Mouse (Mus musculus) brain, embryonic 14.5 days (tissue): ENCODE data around the gene Zfp945.

Experiments used
- CTCF ChIP-seq: fragments of 200-500 bp; IDR thresholded peaks from 2 replicates; pipeline ENCODE4 v1.5.1; 2012; ENCODE audit warnings: inconsistent platforms, mild to moderate bottlenecking, moderate library complexity, borderline replicate concordance; ENCODE audit not compliant: insufficient read depth, insufficient read length; ENCODE audit errors: extremely low read depth
- POLR2A ChIP-seq: fragments of 200-500 bp; IDR thresholded peaks from 2 replicates; pipeline ENCODE4 v1.6.1; 2012; ENCODE audit warnings: mild to moderate bottlenecking, inconsistent platforms, borderline replicate concordance; ENCODE audit not compliant: poor library complexity, insufficient read depth, insufficient read length, severe bottlenecking; ENCODE audit errors: extremely low read depth

DNA sequence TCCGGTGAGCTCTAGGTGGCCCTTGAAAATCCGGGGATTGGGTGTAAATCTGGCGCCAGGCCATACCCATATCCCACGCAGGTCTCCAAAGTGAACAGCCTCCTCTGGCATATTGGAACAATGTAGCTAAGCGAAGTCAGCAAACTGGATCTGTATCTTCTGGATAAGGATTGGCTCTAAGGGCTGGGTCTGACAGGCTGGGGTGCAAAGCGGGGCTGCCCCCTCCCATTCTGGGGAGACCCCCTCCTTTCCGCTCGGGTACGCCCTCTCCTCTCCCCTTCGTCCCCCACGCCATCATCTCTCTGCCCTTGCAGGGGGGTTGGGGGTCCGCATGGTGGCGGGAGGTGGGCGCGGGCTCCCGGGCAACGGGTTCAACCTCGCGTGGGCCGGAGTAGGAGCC lies 9.4 kb upstream of the Zfp945 start:
- TF ChIP-seq POLR2A (no peak), CTCF (no peak)
